Mouse (Mus musculus): ENCODE data around the gene Tmem8b. TPM values are rescaled to one million over a fixed set of nuclear protein-coding genes. Genes with fewer than 3 reads are reported as not detected.
A peak's percentile ranks its signal among the peaks of the same experiment; 100 is the strongest.

Gene Tmem8b
- polyA plus RNA-seq, 1 experiment from 2014 or later: 0.22 TPM

- 8% methylated on average over 34 of the region's 34 CpGs for WGBS (ENCODE audit: insufficient replicate concordance)
- peak overlapping the region; percentile 80 for H3K27ac ChIP-seq (ENCODE audit: low read length)
- peak overlapping the region; percentile 82 for H3K4me2 ChIP-seq (ENCODE audit: low read depth, low read length)
- H3K36me3 ChIP-seq (ENCODE audit: control insufficient read depth, insufficient read depth): no peaks in the 10 kb centered on the region
- H3K9me3 ChIP-seq (replicated peaks; ENCODE audit: control insufficient read depth, low read length): no peaks in the 10 kb centered on the region
- peak overlapping the region; percentile 90 for H3K4me3 ChIP-seq (ENCODE audit: low read depth, low read length)
- H3K27me3 ChIP-seq (ENCODE audit: control insufficient read depth, insufficient read depth, low read depth, low read length): no peaks in the 10 kb centered on the region; the same call in 1 of the 2 replicates
- peak; percentile 11 for ATAC-seq (ENCODE audit: low read depth)
- H3K4me1 ChIP-seq (ENCODE audit: control insufficient read depth, low read depth, low read length): peaks cover 14% of the 10 kb centered on the region
- peak overlapping the region; percentile 91 for H3K9ac ChIP-seq (ENCODE audit: low read depth, low read length)
Observed at GRCm38 (mm10) chr4:43655656-43656338, 13.0 kb upstream of the Tmem8b start.

GRCm38 (mm10) chr4:43656339-43657109 is 12.2 kb upstream of the Tmem8b start, which contains the start of gene Hint2:
Gene Hint2 (minus strand): TSS chr4:43656466.
- Histone ChIP-seq H3K9me3 (replicated peaks; ENCODE audit: control insufficient read depth, low read length) (no peaks in the 10 kb centered on the region), H3K4me1 (ENCODE audit: control insufficient read depth, low read depth, low read length) (peaks cover 14% of the 10 kb centered on the region), H3K27me3 (ENCODE audit: control insufficient read depth, insufficient read depth, low read depth, low read length) (peaks cover 4% of the 10 kb centered on the region; the same call in 1 of the 2 replicates), H3K4me2 (ENCODE audit: low read depth, low read length) (peak within 1 kb of the TSS; percentile 82), H3K27ac (ENCODE audit: low read length) (peak within 1 kb of the TSS; percentile 89), H3K9ac (ENCODE audit: low read depth, low read length) (peak within 1 kb of the TSS; percentile 91), H3K4me3 (ENCODE audit: low read depth, low read length) (peak within 1 kb of the TSS; percentile 90), H3K36me3 (ENCODE audit: control insufficient read depth, insufficient read depth) (no peaks in the 10 kb centered on the region)
- ATAC-seq (ENCODE audit: low read depth): peak; percentile 95
- 2% methylated on average over 34 of the region's 34 CpGs for WGBS (ENCODE audit: insufficient replicate concordance)

DNA sequence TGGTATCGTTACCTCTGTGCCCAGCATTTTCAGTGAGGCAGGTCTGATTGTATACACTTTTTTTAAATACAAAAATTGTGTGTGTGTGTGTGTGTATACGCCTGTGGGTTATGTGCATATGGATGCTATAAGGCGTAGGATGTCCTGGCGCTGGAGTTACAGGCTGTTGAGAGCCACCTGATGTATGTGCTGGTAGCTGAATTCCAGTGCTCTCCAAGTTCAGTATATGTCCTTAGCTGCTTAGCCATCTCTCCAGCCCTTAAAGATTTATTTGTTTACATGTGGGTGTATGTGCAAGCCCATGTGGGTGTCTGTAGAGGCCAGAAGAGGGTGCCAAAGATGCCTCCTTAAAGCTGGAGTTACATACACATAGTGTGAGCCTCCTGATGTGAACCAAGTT is 11.6 kb upstream of the Tmem8b start:
- peaks cover 10% of the 10 kb centered on the region for H3K27me3 ChIP-seq (ENCODE audit: control insufficient read depth, insufficient read depth, low read depth, low read length)
- H3K27ac ChIP-seq (ENCODE audit: low read length): no peak overlapping the region
- no peak overlapping the region for H3K9ac ChIP-seq (ENCODE audit: low read depth, low read length)
- H3K4me1 ChIP-seq (ENCODE audit: control insufficient read depth, low read depth, low read length): peaks cover 14% of the 10 kb centered on the region
- 59% methylated on average over 4 of the region's 4 CpGs for WGBS (ENCODE audit: insufficient replicate concordance)
- no peaks in the 10 kb centered on the region for H3K9me3 ChIP-seq (replicated peaks; ENCODE audit: control insufficient read depth, low read length)
- no peaks in the 10 kb centered on the region for H3K36me3 ChIP-seq (ENCODE audit: control insufficient read depth, insufficient read depth)
- no peak for ATAC-seq (ENCODE audit: low read depth)
- H3K4me2 ChIP-seq (ENCODE audit: low read depth, low read length): peak overlapping the region; percentile 82
- H3K4me3 ChIP-seq (ENCODE audit: low read depth, low read length): peak overlapping the region; percentile 90

DNA sequence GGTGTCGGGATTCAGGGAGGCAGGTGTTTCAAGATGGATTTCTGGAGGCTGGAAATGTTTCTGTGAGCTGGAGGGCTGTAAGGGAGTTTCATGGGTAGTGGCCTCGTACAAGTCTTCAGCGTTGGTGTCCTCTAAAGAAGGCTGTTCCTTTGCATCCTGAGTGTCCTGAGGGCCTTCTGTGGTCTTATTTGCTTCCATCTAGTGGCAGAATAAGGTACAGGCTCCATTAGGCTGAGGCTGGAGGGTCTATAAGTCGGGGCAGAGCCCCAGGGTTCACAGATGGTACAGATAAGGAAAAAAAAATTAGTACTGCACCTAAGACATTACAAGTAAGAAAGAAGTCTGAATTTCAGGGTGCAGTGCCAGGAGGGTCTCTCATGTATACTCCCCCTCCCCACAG is 2.4 kb upstream of the Tmem8b start:
- ATAC-seq (ENCODE audit: low read depth): no peak
- H3K27ac ChIP-seq (ENCODE audit: low read length): no peak overlapping the region
- H3K4me3 ChIP-seq (ENCODE audit: low read depth, low read length): no peak overlapping the region
- H3K36me3 ChIP-seq (ENCODE audit: control insufficient read depth, insufficient read depth): no peaks in the 10 kb centered on the region
- H3K9me3 ChIP-seq (replicated peaks; ENCODE audit: control insufficient read depth, low read length): no peaks in the 10 kb centered on the region
- no peak overlapping the region for H3K4me2 ChIP-seq (ENCODE audit: low read depth, low read length)
- H3K4me1 ChIP-seq (ENCODE audit: control insufficient read depth, low read depth, low read length): peaks cover 11% of the 10 kb centered on the region
- 14% methylated on average over 4 of the region's 4 CpGs for WGBS (ENCODE audit: insufficient replicate concordance)
- peaks cover 36% of the 10 kb centered on the region for H3K27me3 ChIP-seq (ENCODE audit: control insufficient read depth, insufficient read depth, low read depth, low read length)
- H3K9ac ChIP-seq (ENCODE audit: low read depth, low read length): no peak overlapping the region

- Histone ChIP-seq H3K27me3 (ENCODE audit: control insufficient read depth, insufficient read depth, low read depth, low read length) (peaks cover 14% of the 10 kb centered on the region), H3K9ac (ENCODE audit: low read depth, low read length) (peak overlapping the region; percentile 78), H3K36me3 (ENCODE audit: control insufficient read depth, insufficient read depth) (no peaks in the 10 kb centered on the region), H3K9me3 (replicated peaks; ENCODE audit: control insufficient read depth, low read length) (no peaks in the 10 kb centered on the region), H3K4me3 (ENCODE audit: low read depth, low read length) (peak overlapping the region; percentile 75), H3K4me2 (ENCODE audit: low read depth, low read length) (peak overlapping the region; percentile 94), H3K27ac (ENCODE audit: low read length) (no peak overlapping the region), H3K4me1 (ENCODE audit: control insufficient read depth, low read depth, low read length) (peaks cover 11% of the 10 kb centered on the region)
- ATAC-seq (ENCODE audit: low read depth): peak; percentile 74
- 2% methylated on average over 24 of the region's 25 CpGs for WGBS (ENCODE audit: insufficient replicate concordance)
Observed at GRCm38 (mm10) chr4:43669428-43669794, 640 bp downstream of the Tmem8b start.

DNA sequence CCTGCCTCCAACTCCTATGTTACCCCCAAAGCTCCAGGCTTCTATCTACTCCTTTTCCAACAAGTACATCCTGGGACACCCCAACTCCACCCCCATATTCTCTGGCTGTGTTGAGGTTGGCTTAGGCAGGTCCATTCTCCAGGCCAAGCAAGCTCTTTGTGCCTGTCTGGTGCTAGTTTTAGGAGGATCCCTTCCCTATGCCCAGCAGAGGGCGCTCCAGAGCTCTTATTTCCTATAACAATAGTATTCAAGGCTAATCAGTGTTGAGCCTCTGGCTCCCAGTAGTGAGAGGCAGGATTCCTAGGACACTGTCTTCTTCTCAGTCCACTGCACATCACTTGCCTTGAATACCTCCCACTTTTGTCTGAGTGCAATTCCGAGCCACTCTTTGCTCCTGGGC is 3.3 kb downstream of the Tmem8b start:
- WGBS (ENCODE audit: insufficient replicate concordance): 6% methylated on average over 2 of the region's 2 CpGs
- H3K27me3 ChIP-seq (ENCODE audit: control insufficient read depth, insufficient read depth, low read depth, low read length): peaks cover 3% of the 10 kb centered on the region; the same call in 1 of the 2 replicates
- no peak for ATAC-seq (ENCODE audit: low read depth)
- no peaks in the 10 kb centered on the region for H3K9me3 ChIP-seq (replicated peaks; ENCODE audit: control insufficient read depth, low read length)
- no peak overlapping the region for H3K9ac ChIP-seq (ENCODE audit: low read depth, low read length)
- H3K4me1 ChIP-seq (ENCODE audit: control insufficient read depth, low read depth, low read length): peaks cover 11% of the 10 kb centered on the region
- no peak overlapping the region for H3K27ac ChIP-seq (ENCODE audit: low read length)
- no peaks in the 10 kb centered on the region for H3K36me3 ChIP-seq (ENCODE audit: control insufficient read depth, insufficient read depth)
- no peak overlapping the region for H3K4me3 ChIP-seq (ENCODE audit: low read depth, low read length)
- H3K4me2 ChIP-seq (ENCODE audit: low read depth, low read length): no peak overlapping the region

- WGBS (ENCODE audit: insufficient replicate concordance): 53% methylated on average over 8 of the region's 8 CpGs
- Histone ChIP-seq H3K4me1 (ENCODE audit: control insufficient read depth, low read depth, low read length) (peaks cover 7% of the 10 kb centered on the region), H3K36me3 (ENCODE audit: control insufficient read depth, insufficient read depth) (no peaks in the 10 kb centered on the region), H3K9ac (ENCODE audit: low read depth, low read length) (no peak overlapping the region), H3K9me3 (replicated peaks; ENCODE audit: control insufficient read depth, low read length) (no peaks in the 10 kb centered on the region), H3K27ac (ENCODE audit: low read length) (no peak overlapping the region), H3K4me2 (ENCODE audit: low read depth, low read length) (no peak overlapping the region), H3K4me3 (ENCODE audit: low read depth, low read length) (no peak overlapping the region), H3K27me3 (ENCODE audit: control insufficient read depth, insufficient read depth, low read depth, low read length) (peaks cover 3% of the 10 kb centered on the region; the same call in 1 of the 2 replicates)
- ATAC-seq (ENCODE audit: low read depth): no peak
Observed at GRCm38 (mm10) chr4:43673703-43674102, 4.9 kb downstream of the Tmem8b start.

DNA sequence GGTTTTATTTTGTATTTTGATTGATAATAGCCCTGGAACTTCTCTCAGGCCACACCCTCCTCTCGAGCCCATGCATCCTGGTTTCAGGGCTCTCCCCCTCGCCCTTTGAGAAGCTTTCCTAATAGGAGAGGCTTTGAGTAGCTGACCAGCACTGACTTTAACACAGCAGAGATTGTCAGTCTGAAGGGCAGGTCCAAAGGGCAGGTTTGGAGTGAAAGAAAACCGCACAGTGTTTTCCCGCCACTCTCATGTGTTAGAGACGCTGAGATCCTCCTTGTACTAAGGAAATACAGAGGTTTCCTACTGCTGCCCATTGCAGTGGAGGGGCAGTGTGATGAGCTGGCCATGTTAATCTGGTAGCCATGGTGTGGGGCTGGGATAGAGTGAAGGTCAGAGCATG is 6.2 kb downstream of the Tmem8b start:
- no peak for ATAC-seq (ENCODE audit: low read depth)
- no peaks in the 10 kb centered on the region for H3K27me3 ChIP-seq (ENCODE audit: control insufficient read depth, insufficient read depth, low read depth, low read length)
- H3K36me3 ChIP-seq (ENCODE audit: control insufficient read depth, insufficient read depth): no peaks in the 10 kb centered on the region
- no peak overlapping the region for H3K9ac ChIP-seq (ENCODE audit: low read depth, low read length)
- no peak overlapping the region for H3K27ac ChIP-seq (ENCODE audit: low read length)
- WGBS (ENCODE audit: insufficient replicate concordance): 52% methylated on average over 5 of the region's 5 CpGs
- no peaks in the 10 kb centered on the region for H3K4me1 ChIP-seq (ENCODE audit: control insufficient read depth, low read depth, low read length)
- H3K4me3 ChIP-seq (ENCODE audit: low read depth, low read length): no peak overlapping the region
- no peak overlapping the region for H3K4me2 ChIP-seq (ENCODE audit: low read depth, low read length)
- H3K9me3 ChIP-seq (replicated peaks; ENCODE audit: control insufficient read depth, low read length): no peaks in the 10 kb centered on the region

DNA sequence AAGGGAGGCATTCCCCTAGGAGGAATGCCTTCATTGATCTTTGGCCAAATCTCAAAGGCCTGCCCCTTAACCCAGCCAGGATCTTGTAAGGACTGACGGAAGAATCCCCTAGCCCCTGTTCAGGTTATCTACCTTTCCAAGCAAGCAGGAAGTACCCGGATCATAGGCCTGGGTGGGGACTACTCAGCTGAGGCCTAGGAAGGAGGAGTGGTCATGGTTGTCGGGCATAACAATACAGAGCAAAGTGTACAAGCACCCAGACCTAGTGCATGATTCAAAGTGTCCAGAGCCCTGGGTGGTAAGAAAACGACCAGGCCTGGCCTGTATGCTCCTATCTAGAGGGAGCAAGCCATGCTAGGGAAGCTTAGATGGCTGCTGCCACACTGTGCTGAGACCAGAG is 6.8 kb downstream of the Tmem8b start:
- no peak for ATAC-seq (ENCODE audit: low read depth)
- no peak overlapping the region for H3K4me2 ChIP-seq (ENCODE audit: low read depth, low read length)
- WGBS (ENCODE audit: insufficient replicate concordance): 48% methylated on average over 4 of the region's 4 CpGs

More for the DNA sequence above, 6.8 kb downstream of the Tmem8b start:
- Histone ChIP-seq H3K36me3 (ENCODE audit: control insufficient read depth, insufficient read depth) (no peaks in the 10 kb centered on the region), H3K27ac (ENCODE audit: low read length) (no peak overlapping the region), H3K9me3 (replicated peaks; ENCODE audit: control insufficient read depth, low read length) (no peaks in the 10 kb centered on the region), H3K4me1 (ENCODE audit: control insufficient read depth, low read depth, low read length) (no peaks in the 10 kb centered on the region), H3K27me3 (ENCODE audit: control insufficient read depth, insufficient read depth, low read depth, low read length) (no peaks in the 10 kb centered on the region), H3K4me3 (ENCODE audit: low read depth, low read length) (no peak overlapping the region), H3K9ac (ENCODE audit: low read depth, low read length) (no peak overlapping the region)
